In the genomic region with DNA sequence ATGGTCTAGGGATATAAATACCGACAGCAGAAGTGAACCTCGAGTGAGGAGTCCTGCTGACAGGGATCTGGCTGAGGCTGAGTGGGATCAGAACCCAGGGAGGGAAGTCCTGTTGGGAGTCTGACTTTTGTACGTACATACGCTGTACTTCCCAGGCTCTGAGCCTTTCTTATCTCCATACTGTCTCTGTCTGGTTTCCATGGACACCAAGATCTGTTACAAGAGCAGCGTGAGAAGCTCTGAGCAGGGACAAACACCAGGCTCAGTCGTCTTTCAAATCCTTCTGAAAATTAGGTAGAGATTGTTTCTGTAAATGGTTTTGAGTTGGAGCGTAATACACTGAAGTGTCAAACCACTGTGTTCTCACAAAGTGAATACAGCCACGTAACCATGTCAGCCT, we compare ENCODE assay signal across 1 mouse cellular context.
TF ChIP-seq lines count a peak whose summit lies in the region.

No protein-coding gene starts in this region.

TF ChIP-seq in MEL, 35 proteins besides CTCF, POLR2A, EP300 and RAD21 (continued from another document):
- TF ChIP-seq UBTF (IDR thresholded peaks at IDR 0.05; ENCODE audit: borderline replicate concordance, insufficient read depth, low read depth, low read length) (no peak), ELF1 (IDR thresholded peaks at IDR 0.05; ENCODE audit: low read depth, low read length) (no peak), CHD2 (IDR thresholded peaks at IDR 0.05; ENCODE audit: low read length) (no peak), MEF2A (IDR thresholded peaks at IDR 0.05; ENCODE audit: extremely low read depth, insufficient replicate concordance, low read depth, low read length, poor library complexity, severe bottlenecking) (no peak), POLR2AphosphoS2 (IDR thresholded peaks at IDR 0.05; ENCODE audit: low read length) (no peak), USF1 (IDR thresholded peaks at IDR 0.05; ENCODE audit: low read depth, low read length) (no peak), ZC3H11A (IDR thresholded peaks at IDR 0.05; ENCODE audit: low read depth, low read length) (no peak), BHLHE40 (IDR thresholded peaks at IDR 0.05; ENCODE audit: borderline replicate concordance, low read depth, low read length) (no peak), POLR2AphosphoS5 (IDR thresholded peaks at IDR 0.05; ENCODE audit: borderline replicate concordance, low read depth, low read length) (no peak), NRF1 (IDR thresholded peaks at IDR 0.05; ENCODE audit: insufficient read depth, low read depth, low read length, poor library complexity, severe bottlenecking) (no peak)
